Comparison of ENCODE assay signal across 17 mouse cellular contexts in genomic region chr5:100437086-100437485, GRCm38 (mm10). TPM values are rescaled to one million over a fixed set of nuclear protein-coding genes. Genes with fewer than 3 reads are reported as not detected.
A peak's percentile ranks its signal among the peaks of the same experiment; 100 is the strongest.
DNase-seq lines count a peak whose midpoint lies in the region; TF ChIP-seq lines count a peak whose summit lies in the region.
"Had no signal": no experiment of that assay in that cellular context is flagged by ENCODE, and none has a peak within 500 bp of the region (broad histone marks: within the 10 kb centered on the region; RNA-seq: fewer than 3 reads in every experiment).

No protein-coding gene starts in this region.

- H3K4me1 ChIP-seq in heart, embryonic 10.5 days: no peaks in the 10 kb centered on the region
- H3K4me1 ChIP-seq in lung, adult 2 months (ENCODE audit: control insufficient read depth, insufficient read depth, low read length): no peaks in the 10 kb centered on the region
- no peaks in the 10 kb centered on the region for H3K4me1 ChIP-seq in ES-Bruce4 (ENCODE audit: control insufficient read depth, insufficient read depth, low read length)
- H3K4me1 ChIP-seq: embryonic facial prominence, embryonic 13.5 days; forebrain, embryonic 10.5 days; hindbrain, embryonic 15.5 days; kidney, embryonic 15.5 days; lung, embryonic 15.5 days had no signal

- no peak for TF ChIP-seq POLR2A in lung, adult 2 months (IDR thresholded peaks at IDR 0.05; ENCODE audit: borderline replicate concordance, extremely low read depth, low read depth, low read length)
- TF ChIP-seq POLR2A in ES-Bruce4 (IDR thresholded peaks at IDR 0.05; ENCODE audit: insufficient read depth, low read length): no peak

- no peak for TF ChIP-seq EP300 in ES-Bruce4 (IDR thresholded peaks at IDR 0.05; ENCODE audit: insufficient read depth, low read depth, low read length)

- H3K27me3 ChIP-seq in heart, embryonic 10.5 days (ENCODE audit: insufficient read depth, poor library complexity, severe bottlenecking): no peaks in the 10 kb centered on the region
- no peaks in the 10 kb centered on the region for H3K27me3 ChIP-seq in ES-Bruce4 (ENCODE audit: control insufficient read depth, insufficient read depth, low read length, poor library complexity, severe bottlenecking)
- no peaks in the 10 kb centered on the region for H3K27me3 ChIP-seq in splenic B cell, adult 2 months (ENCODE audit: control insufficient read depth, insufficient read depth, low read length, poor library complexity, severe bottlenecking)
- H3K27me3 ChIP-seq: embryonic facial prominence, embryonic 13.5 days; hindbrain, embryonic 15.5 days; kidney, embryonic 15.5 days; lung, embryonic 15.5 days; Patski had no signal

- 97% methylated on average over 4 of the region's 4 CpGs for WGBS in heart, embryonic 10.5 days
- WGBS in lung, adult 2 months: 96% methylated on average over 4 of the region's 4 CpGs

- H3K9ac ChIP-seq in ES-Bruce4 (ENCODE audit: low read depth, poor library complexity, severe bottlenecking): no peak overlapping the region
- H3K9ac ChIP-seq: embryonic facial prominence, embryonic 13.5 days; hindbrain, embryonic 15.5 days; kidney, embryonic 15.5 days; lung, embryonic 15.5 days had no signal

- peak; percentile 21; the same call in 1 of the 2 replicates for TF ChIP-seq CTCF in lung, adult 2 months (IDR thresholded peaks at IDR 0.05; ENCODE audit: insufficient read depth, low read length)
- peak; percentile 59 for TF ChIP-seq CTCF in ES-Bruce4 (IDR thresholded peaks at IDR 0.05; ENCODE audit: low read depth, low read length)

- H3K4me3 ChIP-seq in heart, embryonic 10.5 days: no peak overlapping the region
- no peak overlapping the region for H3K4me3 ChIP-seq in lung, adult 2 months (replicated peaks; ENCODE audit: extremely low read depth, low read depth, low read length)
- H3K4me3 ChIP-seq in ES-Bruce4 (ENCODE audit: low read depth, low read length): no peak overlapping the region
- H3K4me3 ChIP-seq: embryonic facial prominence, embryonic 13.5 days; forebrain, embryonic 10.5 days; hindbrain, embryonic 15.5 days; kidney, embryonic 15.5 days; left cerebral cortex, adult 2 months; lung, embryonic 15.5 days had no signal

- H3K36me3 ChIP-seq in heart, embryonic 10.5 days: peaks cover 26% of the 10 kb centered on the region
- no peaks in the 10 kb centered on the region for H3K36me3 ChIP-seq in ES-Bruce4 (ENCODE audit: control insufficient read depth, insufficient read depth, low read length, poor library complexity, severe bottlenecking)
- H3K36me3 ChIP-seq in splenic B cell, adult 2 months (ENCODE audit: control insufficient read depth, insufficient read depth, low read length, poor library complexity, severe bottlenecking): no peaks in the 10 kb centered on the region
- H3K36me3 ChIP-seq: hindbrain, embryonic 15.5 days had no signal

- intact Hi-C loops in gastrocnemius, postnatal 14 days (cut with DNase I; ENCODE audit: low total_unique reads): no loop called here

- peak; percentile 71 for DNase-seq in heart, embryonic 10.5 days (ENCODE audit: low spot score)
- DNase-seq in heart, adult 9 months (ENCODE audit: low spot score in 2 of 2): no peak
- no peak for DNase-seq in lung, adult 2 months
- no peak for DNase-seq in lung, postnatal 10 days
- DNase-seq in splenic B cell, adult 2 months (ENCODE audit: low read depth, low spot score): peak; percentile 16
- no peak for DNase-seq in gastrocnemius, postnatal 14 days
- DNase-seq: cerebellum, adult 18-20 months; right cerebral cortex, postnatal 4 days; thymus, postnatal 36 days had no signal

- H3K9me3 ChIP-seq in heart, embryonic 10.5 days: no peaks in the 10 kb centered on the region
- H3K9me3 ChIP-seq in ES-Bruce4 (replicated peaks; ENCODE audit: control insufficient read depth, insufficient read depth, low read length, poor library complexity, severe bottlenecking): no peaks in the 10 kb centered on the region
- H3K9me3 ChIP-seq: embryonic facial prominence, embryonic 13.5 days; hindbrain, embryonic 15.5 days; kidney, embryonic 15.5 days; lung, embryonic 15.5 days had no signal

- no peak overlapping the region for H3K27ac ChIP-seq in heart, embryonic 10.5 days
- H3K27ac ChIP-seq in ES-Bruce4 (ENCODE audit: insufficient read depth, low read length): no peak overlapping the region
- H3K27ac ChIP-seq: embryonic facial prominence, embryonic 13.5 days; forebrain, embryonic 10.5 days; hindbrain, embryonic 15.5 days; kidney, embryonic 15.5 days; left cerebral cortex, adult 2 months; lung, embryonic 15.5 days had no signal

RNA-seq across cellular contexts. Expression of gene Sec31a, which starts 21.1 kb away (rescaled TPM):
- 156 and 180 TPM in 2 replicates for polyA plus RNA-seq in heart, embryonic 10.5 days (2016; fragmentation: Nextera tagmentation; extraction: Ambion mirVana)
- 192 and 194 TPM in 2 replicates for polyA plus RNA-seq in lung, adult 2 months (2012; rRNA removed)
- 181 and 197 TPM in 2 replicates for polyA plus RNA-seq in ES-Bruce4 (2011; ENCODE audit: insufficient read depth, insufficient read length, low read depth, missing spikeins)
- 10 to 100 TPM; 70.6 to 82.8 TPM for total RNA-seq in gastrocnemius, postnatal 14 days (2021)

Comparison
In these comparisons a context has a peak if more than half of its experiments do, and no peak if none do; other contexts are left out.
1. DNase-seq: peak in heart, embryonic 10.5 days (single experiment) and splenic B cell, adult 2 months (single experiment); none in heart, adult 9 months (0 of 2), lung, adult 2 months (single experiment), lung, postnatal 10 days (single experiment) and gastrocnemius, postnatal 14 days (single experiment).